Mouse (Mus musculus): ENCODE data around the gene Spag9.

Spag9 gene

GRCm38 (mm10) chr11:94133344-94133955 lies 137.6 kb downstream of the Spag9 start:
- peak; percentile 82 for DNase-seq (ENCODE audit: low spot score)

DNA sequence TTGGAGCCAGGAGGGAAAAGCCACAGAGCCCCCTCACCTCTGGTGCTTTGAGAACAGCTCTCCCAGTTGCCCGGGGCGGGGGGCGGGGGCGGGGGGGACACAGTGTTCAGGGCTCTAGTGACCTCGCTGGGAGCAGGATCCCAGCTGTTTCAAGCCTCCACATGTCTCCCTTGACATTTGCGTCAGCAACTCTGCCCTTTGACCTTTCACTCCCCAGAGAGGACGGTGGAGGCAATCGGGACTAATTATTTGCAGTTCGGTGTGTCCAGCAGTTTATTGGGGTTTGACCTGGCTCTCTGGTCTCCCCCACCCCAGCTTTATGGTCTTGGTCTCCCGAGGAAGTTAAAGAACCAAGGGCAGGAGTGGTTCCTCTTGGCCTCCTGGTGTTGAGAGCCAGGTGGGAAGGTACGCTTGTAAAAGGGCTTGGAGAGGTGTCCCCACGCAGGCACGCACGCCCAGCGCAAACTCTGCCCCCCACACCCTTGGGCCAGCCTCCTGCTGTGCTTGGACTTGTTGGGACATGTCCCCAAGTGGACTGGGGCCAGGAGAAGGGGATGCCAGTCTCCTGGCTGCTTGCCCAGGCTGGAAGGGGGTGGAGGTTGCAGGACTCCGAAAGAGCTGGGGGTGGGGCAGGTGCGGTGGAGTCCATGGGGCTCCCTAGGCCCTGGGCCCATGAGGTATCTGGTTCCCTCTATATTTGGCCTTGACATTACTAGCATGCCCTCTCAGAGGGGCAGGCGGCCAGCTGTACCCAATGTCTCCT lies 138.4 kb downstream of the Spag9 start:
- peak; percentile 66 for DNase-seq (ENCODE audit: low spot score)

- DNase-seq (ENCODE audit: low spot score) = no peak
Measured at GRCm38 (mm10) chr11:94135581-94136001, 139.7 kb downstream of the Spag9 start.

DNA sequence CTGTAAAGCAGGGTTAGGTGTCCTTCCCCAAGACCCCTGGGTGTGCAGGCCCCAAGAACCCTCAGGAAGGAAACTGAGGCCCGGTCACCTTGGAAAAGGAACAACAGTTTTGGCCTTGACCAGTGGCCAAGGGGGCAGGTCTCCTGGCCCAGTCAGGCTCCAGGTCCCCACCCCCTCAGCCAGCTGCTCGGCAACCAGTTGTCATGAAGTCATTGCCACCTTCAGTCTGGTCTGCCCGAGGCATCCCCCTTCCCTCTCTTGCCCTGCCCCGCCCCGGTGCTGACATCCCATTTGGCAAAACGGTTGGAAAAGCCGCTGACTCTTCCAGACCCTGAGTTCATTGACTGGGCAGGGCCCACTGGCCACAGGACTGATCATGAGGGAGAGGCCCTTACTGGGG lies 140.8 kb downstream of the Spag9 start:
- DNase-seq (ENCODE audit: low spot score) = no peak

GRCm38 (mm10) chr11:94137326-94138061 lies 141.6 kb downstream of the Spag9 start:
- no peak for DNase-seq (ENCODE audit: low spot score)

GRCm38 (mm10) chr11:94138411-94139231 lies 142.7 kb downstream of the Spag9 start:
- DNase-seq (ENCODE audit: low spot score) = no peak

DNA sequence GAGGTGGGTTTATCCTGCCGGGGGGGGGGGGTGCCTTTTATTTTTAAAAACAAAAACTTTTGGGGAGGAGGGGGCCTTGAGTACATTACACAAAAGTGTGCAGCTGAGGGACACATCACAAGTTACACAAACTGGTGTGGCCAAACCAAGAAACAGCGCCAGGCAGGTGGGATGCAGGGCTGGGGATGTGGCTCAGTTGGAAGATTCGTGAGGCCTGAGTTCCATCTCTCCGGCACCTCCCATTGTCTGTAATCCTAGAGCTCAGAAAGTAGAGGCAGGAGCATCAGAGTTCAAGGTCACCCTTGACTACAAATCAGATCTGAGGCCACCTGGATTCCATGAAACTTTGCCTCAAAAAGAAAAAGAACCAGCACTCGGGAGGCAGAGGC lies 143.3 kb downstream of the Spag9 start:
- DNase-seq (ENCODE audit: low spot score) = no peak

- DNase-seq (ENCODE audit: low spot score) = no peak
Measured at GRCm38 (mm10) chr11:94140540-94140939, 144.6 kb downstream of the Spag9 start.

- DNase-seq (ENCODE audit: low spot score) = no peak
Measured at GRCm38 (mm10) chr11:94141564-94141963, 145.7 kb downstream of the Spag9 start.

DNA sequence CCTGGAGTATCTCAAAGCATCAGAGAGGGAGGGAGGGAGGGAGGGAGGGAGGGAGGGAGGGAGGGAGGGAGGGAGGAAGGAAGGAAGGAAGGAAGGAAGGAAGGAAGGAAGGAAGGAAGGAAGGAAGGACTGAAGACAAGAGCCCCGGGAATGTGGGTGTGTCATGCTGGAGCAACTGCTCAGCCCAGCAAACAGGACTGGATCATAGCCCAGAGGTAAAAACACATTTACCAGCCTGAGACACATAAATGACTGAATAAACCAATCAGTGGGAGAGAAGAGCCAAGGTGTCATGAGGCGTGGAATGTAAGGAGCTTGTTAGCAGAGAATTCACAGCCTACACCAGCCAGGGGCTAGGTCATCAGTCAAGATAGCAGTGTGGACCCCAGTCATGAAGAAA lies 147.4 kb downstream of the Spag9 start:
- DNase-seq (ENCODE audit: low spot score) = no peak

DNA sequence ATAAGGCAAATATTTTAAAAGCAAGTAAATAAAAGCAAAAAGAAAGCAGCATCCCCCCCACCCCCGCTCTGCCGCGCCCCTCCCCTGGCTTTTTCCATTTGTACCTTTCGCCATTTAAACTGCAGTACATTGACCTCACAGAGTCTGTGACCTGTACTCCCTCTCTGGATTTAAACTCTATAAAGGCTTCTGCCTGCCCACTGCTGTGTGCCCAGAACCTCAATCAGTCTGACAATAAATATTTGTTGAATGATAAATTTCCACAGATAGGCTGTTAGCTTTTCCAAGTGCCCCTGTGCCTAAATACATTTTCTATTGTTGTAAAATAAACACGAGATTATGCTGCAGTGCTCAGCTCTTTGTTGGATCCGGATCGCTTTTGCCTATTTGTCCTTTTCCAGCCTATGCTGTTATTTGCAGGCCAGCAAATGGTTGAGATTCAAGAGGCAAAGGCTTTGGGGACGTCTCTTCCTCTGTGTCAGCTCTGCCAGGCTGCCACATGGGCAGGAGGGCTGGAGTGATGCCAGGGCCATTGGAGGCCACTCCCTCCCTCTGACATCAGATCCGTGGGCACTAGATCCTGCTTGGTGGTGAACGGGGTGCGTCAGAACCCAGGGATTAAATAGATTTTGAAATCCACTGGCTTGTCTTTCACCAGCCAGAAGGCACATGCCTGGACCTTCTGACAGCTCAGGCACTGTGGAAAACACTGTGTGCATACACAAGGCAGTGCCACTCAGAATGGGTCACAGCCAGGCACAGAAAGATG lies 149.1 kb downstream of the Spag9 start:
- no peak for DNase-seq (ENCODE audit: low spot score)

- no peak for DNase-seq (ENCODE audit: low spot score)
Measured at GRCm38 (mm10) chr11:94146049-94146605, 150.2 kb downstream of the Spag9 start.

GRCm38 (mm10) chr11:94146733-94147485 lies 151.0 kb downstream of the Spag9 start:
- DNase-seq (ENCODE audit: low spot score) = no peak

- DNase-seq (ENCODE audit: low spot score) = no peak
Measured at GRCm38 (mm10) chr11:94148105-94148696, 152.3 kb downstream of the Spag9 start.

- no peak for DNase-seq (ENCODE audit: low spot score)
Measured at GRCm38 (mm10) chr11:94148931-94149491, 153.1 kb downstream of the Spag9 start.

- no peak for DNase-seq (ENCODE audit: low spot score)
Measured at GRCm38 (mm10) chr11:94149509-94150259, 153.8 kb downstream of the Spag9 start.

DNA sequence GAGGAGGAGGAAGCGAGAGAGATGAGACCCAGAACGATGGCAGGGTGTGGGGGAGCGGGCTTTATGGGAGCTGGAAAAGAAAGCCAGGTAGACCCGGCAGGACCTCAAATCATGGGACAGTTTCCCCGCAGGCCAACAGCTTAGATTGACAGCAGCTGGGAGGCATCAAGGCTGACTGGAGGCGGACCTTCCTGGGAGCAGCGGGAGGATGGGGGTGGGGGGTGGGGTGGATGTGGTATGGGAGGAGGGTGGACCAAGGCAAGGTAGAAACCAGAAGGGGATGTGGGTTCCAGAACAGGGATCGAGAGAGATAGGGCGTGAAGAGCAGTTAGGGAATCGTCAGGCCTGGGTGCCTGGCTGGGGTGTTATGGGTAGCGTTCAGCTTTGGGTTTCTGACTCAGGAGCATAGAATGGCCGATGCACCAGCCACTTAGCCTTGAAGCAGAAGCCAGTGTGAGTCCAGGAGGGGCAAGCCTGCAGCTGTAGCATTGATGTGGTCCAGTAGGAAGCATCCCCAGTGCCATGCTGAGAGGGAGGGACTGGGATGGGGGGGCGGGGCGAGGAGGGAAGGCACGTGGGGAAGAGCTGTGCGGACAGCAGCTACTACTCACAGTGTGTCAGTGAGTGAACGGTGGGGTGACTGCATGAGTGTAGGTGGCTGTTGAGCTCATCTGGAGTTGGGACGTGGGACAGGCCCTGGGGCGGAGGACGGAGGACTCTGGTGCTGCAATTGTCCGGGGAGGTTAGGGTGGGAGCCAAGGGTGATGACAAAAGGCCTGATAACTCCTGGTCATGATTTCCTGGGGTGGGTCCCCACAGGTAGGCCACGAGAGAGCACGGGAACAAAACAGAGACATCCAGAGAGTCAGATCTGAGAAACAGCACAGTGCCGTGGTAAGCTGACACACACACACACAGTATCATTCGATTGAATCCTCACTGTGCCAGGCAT lies 154.9 kb downstream of the Spag9 start:
- no peak for DNase-seq (ENCODE audit: low spot score)

DNA sequence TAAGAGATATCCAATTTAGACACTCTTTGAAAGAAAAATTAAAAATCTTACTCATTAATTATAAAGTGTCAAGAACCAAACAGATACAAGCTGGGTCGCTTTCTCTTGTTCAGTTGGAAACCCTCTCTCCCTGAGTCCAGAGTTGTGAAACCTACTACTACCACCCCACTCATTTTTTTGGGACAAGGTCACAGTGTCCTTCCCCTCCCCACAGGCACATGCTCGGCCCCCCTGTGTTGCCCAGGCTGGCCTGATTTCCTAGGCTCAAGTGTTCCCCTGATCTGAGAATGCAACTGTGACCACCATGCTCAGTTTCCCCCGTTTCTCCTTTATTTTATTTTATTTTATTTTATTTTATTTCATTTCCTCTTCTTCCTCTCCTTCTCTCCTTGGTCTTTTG lies 158.3 kb downstream of the Spag9 start:
- DNase-seq (ENCODE audit: low spot score) = no peak
